Mouse (Mus musculus): Measurements from ENCODE around the gene Syn3. TPM values are rescaled to one million over a fixed set of nuclear protein-coding genes. Genes with fewer than 3 reads are reported as not detected.

The Syn3 gene
- polyA plus RNA-seq, 1 experiment from 2014 or later: 7.1 TPM

- ATAC-seq (replicated peaks; ENCODE audit: low FRiP score): no peak
Measured at GRCm38 (mm10) chr10:86304583-86304982, 194.1 kb downstream of the Syn3 start.

GRCm38 (mm10) chr10:86303495-86303876 is 195.2 kb downstream of the Syn3 start:
- DNase-seq (ENCODE audit: low spot score) (no peak), ATAC-seq (replicated peaks; ENCODE audit: low FRiP score) (no peak)
- H3K27ac ChIP-seq (ENCODE audit: low read depth, low read length): no peak overlapping the region
- H3K4me1 ChIP-seq (replicated peaks; ENCODE audit: control insufficient read depth, insufficient read depth, low read length): peaks cover 14% of the 10 kb centered on the region
- H3K4me3 ChIP-seq (ENCODE audit: low read depth, low read length): no peak overlapping the region
- H3K9ac ChIP-seq (ENCODE audit: low read length): no peak overlapping the region
- 62% methylated on average over 2 of the region's 2 CpGs for WGBS
- H3K9me3 ChIP-seq (ENCODE audit: control insufficient read depth, low read length): no peaks in the 10 kb centered on the region
- peaks cover 2% of the 10 kb centered on the region; the same call in 1 of the 2 replicates for H3K27me3 ChIP-seq (ENCODE audit: control insufficient read depth, insufficient read depth, low read length)
- H3K4me2 ChIP-seq (ENCODE audit: low read depth, low read length, severe bottlenecking): no peak overlapping the region
- H3K36me3 ChIP-seq (ENCODE audit: control insufficient read depth, insufficient read depth, low read length): no peaks in the 10 kb centered on the region

More at GRCm38 (mm10) chr10:86304583-86304982, 194.1 kb downstream of the Syn3 start:
- H3K27ac ChIP-seq (ENCODE audit: low read depth, low read length): no peak overlapping the region
- peaks cover 14% of the 10 kb centered on the region for H3K4me1 ChIP-seq (replicated peaks; ENCODE audit: control insufficient read depth, insufficient read depth, low read length)
- H3K9me3 ChIP-seq (ENCODE audit: control insufficient read depth, low read length): no peaks in the 10 kb centered on the region
- no peak overlapping the region for H3K4me3 ChIP-seq (ENCODE audit: low read depth, low read length)
- 0% methylated on average over 2 of the region's 2 CpGs for WGBS
- no peaks in the 10 kb centered on the region for H3K36me3 ChIP-seq (ENCODE audit: control insufficient read depth, insufficient read depth, low read length)
- no peak overlapping the region for H3K9ac ChIP-seq (ENCODE audit: low read length)
- DNase-seq (ENCODE audit: low spot score): no peak
- H3K27me3 ChIP-seq (ENCODE audit: control insufficient read depth, insufficient read depth, low read length): peaks cover 2% of the 10 kb centered on the region; the same call in 1 of the 2 replicates
- no peak overlapping the region for H3K4me2 ChIP-seq (ENCODE audit: low read depth, low read length, severe bottlenecking)

GRCm38 (mm10) chr10:86302761-86303494 is 195.8 kb downstream of the Syn3 start:
- no peak for ATAC-seq (replicated peaks; ENCODE audit: low FRiP score)
- Histone ChIP-seq H3K4me2 (ENCODE audit: low read depth, low read length, severe bottlenecking) (no peak overlapping the region), H3K4me3 (ENCODE audit: low read depth, low read length) (no peak overlapping the region), H3K27me3 (ENCODE audit: control insufficient read depth, insufficient read depth, low read length) (peaks cover 2% of the 10 kb centered on the region; the same call in 1 of the 2 replicates), H3K4me1 (replicated peaks; ENCODE audit: control insufficient read depth, insufficient read depth, low read length) (peaks cover 14% of the 10 kb centered on the region), H3K27ac (ENCODE audit: low read depth, low read length) (no peak overlapping the region), H3K9ac (ENCODE audit: low read length) (no peak overlapping the region), H3K36me3 (ENCODE audit: control insufficient read depth, insufficient read depth, low read length) (no peaks in the 10 kb centered on the region), H3K9me3 (ENCODE audit: control insufficient read depth, low read length) (no peaks in the 10 kb centered on the region)
- WGBS: 24% methylated on average over 8 of the region's 8 CpGs
- peak; percentile 74 for DNase-seq (ENCODE audit: low spot score)

GRCm38 (mm10) chr10:86302318-86302648 is 196.4 kb downstream of the Syn3 start:
- H3K27ac ChIP-seq (ENCODE audit: low read depth, low read length): no peak overlapping the region
- no peak for ATAC-seq (replicated peaks; ENCODE audit: low FRiP score)

GRCm38 (mm10) chr10:86301593-86302317 is 196.9 kb downstream of the Syn3 start:
- Histone ChIP-seq H3K27me3 (ENCODE audit: control insufficient read depth, insufficient read depth, low read length) (peaks cover 2% of the 10 kb centered on the region; the same call in 1 of the 2 replicates), H3K4me1 (replicated peaks; ENCODE audit: control insufficient read depth, insufficient read depth, low read length) (peaks cover 14% of the 10 kb centered on the region), H3K27ac (ENCODE audit: low read depth, low read length) (no peak overlapping the region), H3K4me3 (ENCODE audit: low read depth, low read length) (peak overlapping the region; percentile 46), H3K4me2 (ENCODE audit: low read depth, low read length, severe bottlenecking) (peak overlapping the region; percentile 96), H3K9me3 (ENCODE audit: control insufficient read depth, low read length) (no peaks in the 10 kb centered on the region), H3K9ac (ENCODE audit: low read length) (peak overlapping the region; percentile 62; the same call in 1 of the 2 replicates), H3K36me3 (ENCODE audit: control insufficient read depth, insufficient read depth, low read length) (no peaks in the 10 kb centered on the region)
- no peak for ATAC-seq (replicated peaks; ENCODE audit: low FRiP score)
- WGBS: 33% methylated on average over 4 of the region's 4 CpGs
- DNase-seq (ENCODE audit: low spot score): no peak

More at GRCm38 (mm10) chr10:86302318-86302648, 196.4 kb downstream of the Syn3 start:
- Histone ChIP-seq H3K9ac (ENCODE audit: low read length) (no peak overlapping the region), H3K4me3 (ENCODE audit: low read depth, low read length) (0 out of 2 replicates have a peak overlapping the region, but pooled peaks have one; percentile 46), H3K4me2 (ENCODE audit: low read depth, low read length, severe bottlenecking) (peak overlapping the region; percentile 96; the same call in 1 of the 2 replicates), H3K9me3 (ENCODE audit: control insufficient read depth, low read length) (no peaks in the 10 kb centered on the region), H3K36me3 (ENCODE audit: control insufficient read depth, insufficient read depth, low read length) (no peaks in the 10 kb centered on the region), H3K27me3 (ENCODE audit: control insufficient read depth, insufficient read depth, low read length) (peaks cover 2% of the 10 kb centered on the region; the same call in 1 of the 2 replicates), H3K4me1 (replicated peaks; ENCODE audit: control insufficient read depth, insufficient read depth, low read length) (peaks cover 14% of the 10 kb centered on the region)
- WGBS: 64% methylated on average over 4 of the region's 4 CpGs
- DNase-seq (ENCODE audit: low spot score): no peak

GRCm38 (mm10) chr10:86301117-86301490 is 197.6 kb downstream of the Syn3 start:
- Histone ChIP-seq H3K4me1 (replicated peaks; ENCODE audit: control insufficient read depth, insufficient read depth, low read length) (peaks cover 14% of the 10 kb centered on the region), H3K9ac (ENCODE audit: low read length) (peak overlapping the region; percentile 62), H3K36me3 (ENCODE audit: control insufficient read depth, insufficient read depth, low read length) (no peaks in the 10 kb centered on the region), H3K4me3 (ENCODE audit: low read depth, low read length) (peak overlapping the region; percentile 46), H3K9me3 (ENCODE audit: control insufficient read depth, low read length) (no peaks in the 10 kb centered on the region), H3K27me3 (ENCODE audit: control insufficient read depth, insufficient read depth, low read length) (peaks cover 2% of the 10 kb centered on the region; the same call in 1 of the 2 replicates), H3K4me2 (ENCODE audit: low read depth, low read length, severe bottlenecking) (peak overlapping the region; percentile 96), H3K27ac (ENCODE audit: low read depth, low read length) (no peak overlapping the region)
- no peak for DNase-seq (ENCODE audit: low spot score)
- no peak for ATAC-seq (replicated peaks; ENCODE audit: low FRiP score)
- 0% methylated on average over 9 of the region's 10 CpGs for WGBS

- Histone ChIP-seq H3K27me3 (ENCODE audit: control insufficient read depth, insufficient read depth, low read length) (peaks cover 2% of the 10 kb centered on the region; the same call in 1 of the 2 replicates), H3K4me1 (replicated peaks; ENCODE audit: control insufficient read depth, insufficient read depth, low read length) (peaks cover 18% of the 10 kb centered on the region)
Measured at GRCm38 (mm10) chr10:86300293-86301116, 198.2 kb downstream of the Syn3 start, which contains the start of gene Timp3. TSS of gene Timp3 (plus strand) at chr10:86300372.

GRCm38 (mm10) chr10:86299795-86300194 is 198.9 kb downstream of the Syn3 start:
- Histone ChIP-seq H3K36me3 (ENCODE audit: control insufficient read depth, insufficient read depth, low read length) (no peaks in the 10 kb centered on the region), H3K9me3 (ENCODE audit: control insufficient read depth, low read length) (no peaks in the 10 kb centered on the region), H3K9ac (ENCODE audit: low read length) (peak overlapping the region; percentile 62), H3K4me2 (ENCODE audit: low read depth, low read length, severe bottlenecking) (peak overlapping the region; percentile 96), H3K27ac (ENCODE audit: low read depth, low read length) (no peak overlapping the region), H3K4me3 (ENCODE audit: low read depth, low read length) (peak overlapping the region; percentile 46), H3K27me3 (ENCODE audit: control insufficient read depth, insufficient read depth, low read length) (peaks cover 2% of the 10 kb centered on the region; the same call in 1 of the 2 replicates), H3K4me1 (replicated peaks; ENCODE audit: control insufficient read depth, insufficient read depth, low read length) (peaks cover 23% of the 10 kb centered on the region)
- 30% methylated on average over 6 of the region's 6 CpGs for WGBS
- ATAC-seq (replicated peaks; ENCODE audit: low FRiP score) (no peak), DNase-seq (ENCODE audit: low spot score) (no peak)

More at GRCm38 (mm10) chr10:86300293-86301116, 198.2 kb downstream of the Syn3 start, which contains the start of gene Timp3:
- Histone ChIP-seq H3K27ac (ENCODE audit: low read depth, low read length) (no peak within 1 kb of the TSS), H3K9me3 (ENCODE audit: control insufficient read depth, low read length) (no peaks in the 10 kb centered on the region), H3K4me2 (ENCODE audit: low read depth, low read length, severe bottlenecking) (peak within 1 kb of the TSS; percentile 96), H3K9ac (ENCODE audit: low read length) (peak within 1 kb of the TSS; percentile 62), H3K4me3 (ENCODE audit: low read depth, low read length) (peak within 1 kb of the TSS; percentile 46), H3K36me3 (ENCODE audit: control insufficient read depth, insufficient read depth, low read length) (no peaks in the 10 kb centered on the region)
- WGBS: 1% methylated on average over 62 of the region's 65 CpGs
- DNase-seq (ENCODE audit: low spot score) (peak; percentile 90), ATAC-seq (replicated peaks; ENCODE audit: low FRiP score) (peak; percentile 90)
